Mouse (Mus musculus) stomach, postnatal 0 days (tissue): Measurements from ENCODE around the gene Irgc1.

Experiments
- CTCF ChIP-seq: IDR thresholded peaks from 2 replicates; pipeline ENCODE4 v1.5.1; 2016; ENCODE audit warnings: antibody characterized with exemption, low read depth, mild to moderate bottlenecking, moderate library complexity
- EP300 ChIP-seq: optimal IDR thresholded peaks from 2 replicates; pipeline ENCODE3; 2016; ENCODE audit warnings: antibody characterized with exemption

GRCm38 (mm10) chr7:24428725-24429124 lies 23.4 kb downstream of the Irgc1 start:
- TF ChIP-seq CTCF (no peak), EP300 (no peak)
